Mouse (Mus musculus) midbrain, embryonic 14.5 days (tissue): ENCODE data around the gene Psg28. TPM values are rescaled to one million over a fixed set of nuclear protein-coding genes. Genes with fewer than 3 reads are reported as not detected.
"Not testable (repeated sequence)": the region's sequence is repeated elsewhere in the genome, so short reads cannot be mapped to it uniquely, and the experiment has no call there.

Experiments
- ATAC-seq: fragments of 200-750 bp; cut with Nextera tagmentation; 2 replicates; pipeline ENCODE4 v1.8.0; 2017; ENCODE audit warnings: moderate number of reproducible peaks, moderate library complexity; ENCODE audit not compliant: low FRiP score, low TSS enrichment
- DNase-seq: peaks from one replicate; pipeline ENCODE4 v3.0.0-alpha.2; 2015
- H3K27ac ChIP-seq: fragments of 300-500 bp; sonication (generic); replicated peaks from 2 replicates; pipeline ENCODE4 v1.5.1; 2014; ENCODE audit warnings: mild to moderate bottlenecking, low read depth, low read length, moderate library complexity
- H3K27me3 ChIP-seq: fragments of 300-500 bp; sonication (generic); 2 replicates; pipeline ENCODE4 v1.6.1; 2014; ENCODE audit warnings: low read length, control low read depth, mixed read lengths; ENCODE audit not compliant: control insufficient read depth, insufficient read depth
- H3K36me3 ChIP-seq: fragments of 300-500 bp; sonication (generic); 2 replicates; pipeline ENCODE4 v1.6.1; 2014; ENCODE audit warnings: low read length, control low read depth; ENCODE audit not compliant: control insufficient read depth, insufficient read depth
- H3K4me1 ChIP-seq: fragments of 300-500 bp; sonication (generic); 2 replicates; pipeline ENCODE4 v1.6.1; 2014; ENCODE audit warnings: mild to moderate bottlenecking, antibody characterized with exemption, low read length, control low read depth; ENCODE audit not compliant: control insufficient read depth, insufficient read depth
- H3K4me2 ChIP-seq: fragments of 300-500 bp; sonication (generic); 2 replicates; pipeline ENCODE4 v1.6.1; 2014; ENCODE audit warnings: mild to moderate bottlenecking, low read length, moderate library complexity
- H3K4me3 ChIP-seq: fragments of 300-500 bp; sonication (generic); replicated peaks from 2 replicates; pipeline ENCODE4 v1.5.1; 2014; ENCODE audit warnings: low read depth, low read length
- H3K9ac ChIP-seq: fragments of 300-500 bp; sonication (generic); replicated peaks from 2 replicates; pipeline ENCODE4 v1.6.1; 2014; ENCODE audit warnings: mild to moderate bottlenecking, low read length, moderate library complexity
- H3K9me3 ChIP-seq: fragments of 300-500 bp; sonication (generic); 2 replicates; pipeline ENCODE4 v1.6.1; 2016; ENCODE audit warnings: low read length, control low read depth, mixed read lengths; ENCODE audit not compliant: control insufficient read depth
- WGBS: fragments of 180-500 bp; shearing (Covaris S2); extraction: QIAGEN DNeasy Blood & Tissue Kit; methylation state at CpG from one replicate; pipeline ENCODE4 v1.1.7; 2014; 5-methylcytosine and 5-hydroxymethylcytosine counted together
- microRNA-seq: library from miRNA; unstranded; fragments of <30 nt; microRNA quantifications from one replicate; pipeline ENCODE4, GENCODE M21; 2016
- polyA plus RNA-seq: library from polyadenylated mRNA; unstranded; fragments of >200 nt; fragmentation: Nextera tagmentation; extraction: Ambion mirVana; gene quantifications from 2 replicates; pipeline ENCODE4 v1.2.1, GENCODE M21; 2014

Gene Psg28
- not detected in 2 replicates for polyA plus RNA-seq

GRCm38 (mm10) chr7:18431941-18432340, at the start of gene Psg28:
TSS of gene Psg28 (minus strand) at chr7:18432041.
- DNase-seq, H3K27ac ChIP-seq, H3K4me3 ChIP-seq, H3K4me1 ChIP-seq, H3K9ac ChIP-seq, ATAC-seq, H3K4me2 ChIP-seq, H3K27me3 ChIP-seq, H3K36me3 ChIP-seq, H3K9me3 ChIP-seq: not testable (repeated sequence)
- 77% methylated on average over 2 of the region's 2 CpGs for WGBS

- H3K27ac ChIP-seq = peak overlapping the region; percentile 26; the same call in 1 of the 2 replicates
- DNase-seq (peak; percentile 1), ATAC-seq (no peak)
- no peaks in the 10 kb centered on the region for H3K36me3 ChIP-seq
- peak overlapping the region; percentile 22; the same call in 1 of the 2 replicates for H3K4me3 ChIP-seq
- H3K4me2 ChIP-seq = peak overlapping the region; percentile 10; the same call in 1 of the 2 replicates
- no peaks in the 10 kb centered on the region for H3K27me3 ChIP-seq
- 56% methylated on average over 11 of the region's 11 CpGs for whole genome bisulfite sequencing
- no peak overlapping the region for H3K9ac ChIP-seq
- no peaks in the 10 kb centered on the region for H3K4me1 ChIP-seq
- H3K9me3 ChIP-seq = peaks cover 13% of the 10 kb centered on the region
These were observed 28.4 kb downstream of the Psg28 start for GRCm38 (mm10) chr7:18403407-18403806.

GRCm38 (mm10) chr7:18402527-18403237, 29.2 kb downstream of the Psg28 start:
- ATAC-seq (peak; percentile 50), DNase-seq (peak; percentile 41)
- WGBS = 37% methylated on average over 34 of the region's 35 CpGs
- H3K9ac ChIP-seq = no peak overlapping the region
- no peaks in the 10 kb centered on the region for H3K36me3 ChIP-seq
- H3K4me3 ChIP-seq = peak overlapping the region; percentile 22
- H3K4me2 ChIP-seq = peak overlapping the region; percentile 10; the same call in 1 of the 2 replicates
- H3K27ac ChIP-seq = no peak overlapping the region
- no peaks in the 10 kb centered on the region for H3K27me3 ChIP-seq
- H3K4me1 ChIP-seq = no peaks in the 10 kb centered on the region
- peaks cover 13% of the 10 kb centered on the region for H3K9me3 ChIP-seq

GRCm38 (mm10) chr7:18391483-18391882, 40.4 kb downstream of the Psg28 start:
- not testable (repeated sequence) for H3K4me2 ChIP-seq, H3K36me3 ChIP-seq, H3K4me1 ChIP-seq, H3K27ac ChIP-seq, H3K9ac ChIP-seq, ATAC-seq, DNase-seq, H3K9me3 ChIP-seq, H3K27me3 ChIP-seq, H3K4me3 ChIP-seq
- WGBS = 81% methylated on average over 4 of the region's 4 CpGs

GRCm38 (mm10) chr7:18378295-18378694, 53.5 kb downstream of the Psg28 start:
- no peak for ATAC-seq
- Histone ChIP-seq H3K4me3 (no peak overlapping the region), H3K27me3 (no peaks in the 10 kb centered on the region), H3K4me2 (no peak overlapping the region), H3K36me3 (no peaks in the 10 kb centered on the region), H3K27ac (no peak overlapping the region), H3K9me3 (peaks cover 20% of the 10 kb centered on the region), H3K9ac (no peak overlapping the region), H3K4me1 (no peaks in the 10 kb centered on the region)
- WGBS = 45% methylated on average over 2 of the region's 2 CpGs
- no peak for DNase-seq

Small RNA genes within 50 kb of the gene (microRNA-seq; reads per million reads assigned to microRNA genes)
- not detected for gene Gm24715

Other genes starting within 250 kb of the Psg28 start
- gene Mill1, start 186.7 kb downstream of the Psg28 start, polyA plus RNA-seq = not detected in 2 replicates
- gene Psg18, start 77.0 kb downstream of the Psg28 start, polyA plus RNA-seq = not detected in 2 replicates
- not detected in 2 replicates for gene Psg26, start 52.1 kb upstream of the Psg28 start, polyA plus RNA-seq
- gene Psg25, start 100.2 kb upstream of the Psg28 start, polyA plus RNA-seq = not detected in 2 replicates
- gene Psg27, start 135.3 kb upstream of the Psg28 start, polyA plus RNA-seq = not detected in 2 replicates
- gene Psg23, start 184.5 kb upstream of the Psg28 start, polyA plus RNA-seq = not detected in 2 replicates
- gene Psg21, start 224.7 kb upstream of the Psg28 start, polyA plus RNA-seq = not detected in 2 replicates